Mouse (Mus musculus): ENCODE data around the gene Ppp1r13l. TPM values are rescaled to one million over a fixed set of nuclear protein-coding genes. Genes with fewer than 3 reads are reported as not detected.
A peak's percentile ranks its signal among the peaks of the same experiment; 100 is the strongest.

Ppp1r13l gene
- polyA plus RNA-seq, 1 experiment from 2014 or later, result 1.5 TPM

DNA sequence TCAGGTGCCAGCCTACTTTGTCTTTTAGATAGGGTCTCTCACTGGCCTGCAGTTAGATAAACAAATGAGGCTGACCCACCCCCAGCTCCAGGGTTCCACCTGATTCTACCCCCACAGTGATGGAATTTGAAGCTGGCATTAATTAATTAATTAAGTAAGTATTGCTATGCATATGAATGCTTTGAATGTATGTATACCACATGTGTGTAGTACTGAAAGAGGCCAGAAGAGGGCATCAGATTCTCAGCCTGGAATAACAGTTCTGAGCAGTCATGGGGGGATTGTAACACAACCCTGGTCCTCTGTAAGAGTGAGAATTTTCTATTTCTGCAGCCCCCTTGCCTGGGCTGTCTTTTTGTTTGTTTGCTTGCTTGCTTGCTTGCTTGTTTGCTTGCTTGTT is 31.1 kb upstream of the Ppp1r13l start:
- Histone ChIP-seq H3K27me3 (replicated peaks; ENCODE audit: control insufficient read depth, insufficient read depth, low read length) (no peaks in the 10 kb centered on the region), H3K27ac (ENCODE audit: low read depth, low read length) (no peak overlapping the region), H3K9ac (ENCODE audit: low read depth, low read length) (no peak overlapping the region), H3K9me3 (ENCODE audit: control insufficient read depth, low read length) (no peaks in the 10 kb centered on the region), H3K4me1 (ENCODE audit: control insufficient read depth, insufficient read depth, low read depth, low read length) (peaks cover 11% of the 10 kb centered on the region), H3K4me3 (ENCODE audit: low read length) (no peak overlapping the region), H3K36me3 (ENCODE audit: control insufficient read depth, insufficient read depth, low read length) (no peaks in the 10 kb centered on the region), H3K4me2 (ENCODE audit: low read length) (no peak overlapping the region)
- ATAC-seq, result no peak

DNA sequence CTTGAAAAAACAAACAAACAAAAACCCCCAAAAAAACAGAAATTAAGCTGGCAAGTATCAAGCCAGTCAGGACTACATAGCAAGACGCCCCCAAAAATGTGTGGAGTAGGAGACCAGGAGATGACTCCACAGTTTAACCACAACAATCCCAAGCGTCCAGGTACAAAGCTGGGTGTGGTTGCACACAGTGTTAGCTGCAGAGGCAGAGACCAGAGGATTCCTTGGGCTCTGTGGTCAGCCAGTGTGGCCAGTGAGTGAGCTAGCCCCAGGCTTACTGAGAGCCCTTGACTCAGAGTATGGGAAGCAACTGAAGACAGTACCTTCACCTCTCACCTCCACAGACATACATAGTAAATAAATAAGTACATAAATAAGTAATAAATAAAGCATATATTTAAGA is 27.6 kb upstream of the Ppp1r13l start:
- Histone ChIP-seq H3K4me3 (ENCODE audit: low read length) (no peak overlapping the region), H3K9ac (ENCODE audit: low read depth, low read length) (no peak overlapping the region), H3K36me3 (ENCODE audit: control insufficient read depth, insufficient read depth, low read length) (no peaks in the 10 kb centered on the region), H3K9me3 (ENCODE audit: control insufficient read depth, low read length) (no peaks in the 10 kb centered on the region), H3K4me1 (ENCODE audit: control insufficient read depth, insufficient read depth, low read depth, low read length) (peaks cover 7% of the 10 kb centered on the region), H3K4me2 (ENCODE audit: low read length) (no peak overlapping the region), H3K27me3 (replicated peaks; ENCODE audit: control insufficient read depth, insufficient read depth, low read length) (no peaks in the 10 kb centered on the region), H3K27ac (ENCODE audit: low read depth, low read length) (no peak overlapping the region)
- no peak for ATAC-seq
- 68% methylated on average over 2 of the region's 2 CpGs for WGBS

DNA sequence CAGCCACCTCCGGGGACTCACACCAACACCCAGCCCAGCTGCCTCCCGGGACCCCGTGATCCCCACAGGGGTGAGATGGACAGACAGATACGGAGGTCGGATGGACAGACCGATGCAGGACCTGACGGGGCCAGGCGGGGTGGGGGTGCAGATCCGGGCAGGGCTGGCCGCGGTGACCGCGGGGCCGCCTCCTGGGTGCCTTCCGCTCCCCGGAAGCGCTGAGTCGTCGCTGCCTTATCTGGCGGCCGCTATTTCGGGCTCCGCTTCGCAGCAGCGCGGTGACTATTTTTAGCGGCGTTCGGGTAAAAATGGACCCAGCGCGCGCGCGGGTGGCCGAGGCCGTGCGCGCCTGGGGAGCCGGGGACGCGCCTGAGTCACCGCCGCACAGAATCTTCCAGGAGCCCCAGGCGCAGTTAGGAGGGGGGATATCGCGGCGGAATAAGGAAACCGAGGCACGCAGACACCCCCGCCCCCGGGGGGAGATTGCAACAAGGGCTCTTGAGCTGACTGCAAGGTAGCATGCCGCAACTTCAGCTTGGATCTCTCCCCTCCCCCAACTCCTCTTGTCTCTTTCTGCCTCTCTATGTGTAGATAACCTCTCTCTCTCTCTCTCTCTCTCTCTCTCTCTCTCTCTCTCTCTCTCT is 26.7 kb upstream of the Ppp1r13l start:
- peaks cover 4% of the 10 kb centered on the region for H3K4me1 ChIP-seq (ENCODE audit: control insufficient read depth, insufficient read depth, low read depth, low read length)
- peak overlapping the region; percentile 76 for H3K4me3 ChIP-seq (ENCODE audit: low read length)
- ATAC-seq, result peak; percentile 73
- no peaks in the 10 kb centered on the region for H3K9me3 ChIP-seq (ENCODE audit: control insufficient read depth, low read length)
- H3K4me2 ChIP-seq (ENCODE audit: low read length), result peak overlapping the region; percentile 93
- peak overlapping the region; percentile 95 for H3K9ac ChIP-seq (ENCODE audit: low read depth, low read length)
- peak overlapping the region; percentile 83 for H3K27ac ChIP-seq (ENCODE audit: low read depth, low read length)
- WGBS, result under 1% methylated on average over 42 of the region's 52 CpGs
- no peaks in the 10 kb centered on the region for H3K27me3 ChIP-seq (replicated peaks; ENCODE audit: control insufficient read depth, insufficient read depth, low read length)
- H3K36me3 ChIP-seq (ENCODE audit: control insufficient read depth, insufficient read depth, low read length), result no peaks in the 10 kb centered on the region

DNA sequence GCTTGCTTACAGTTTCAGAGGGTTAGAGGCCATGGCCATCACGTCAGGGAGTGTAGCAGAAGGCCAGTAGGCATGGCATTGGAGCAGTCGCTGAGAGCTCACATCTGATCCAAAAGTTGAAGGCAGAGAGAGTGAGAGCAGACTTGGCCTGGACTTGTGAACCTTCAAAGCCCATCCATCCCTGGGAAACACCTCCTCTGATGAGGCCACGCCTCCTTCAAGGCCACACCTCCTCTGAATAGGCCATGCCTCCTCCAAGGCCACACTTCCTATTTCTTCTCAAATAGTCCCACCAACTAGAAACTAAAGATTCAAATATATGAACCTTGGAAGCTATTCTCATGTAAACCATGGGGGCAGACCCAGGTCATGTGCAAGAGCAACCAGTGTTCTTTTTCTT is 24.0 kb upstream of the Ppp1r13l start:
- Histone ChIP-seq H3K4me1 (ENCODE audit: control insufficient read depth, insufficient read depth, low read depth, low read length) (peaks cover 4% of the 10 kb centered on the region), H3K4me2 (ENCODE audit: low read length) (no peak overlapping the region), H3K9me3 (ENCODE audit: control insufficient read depth, low read length) (no peaks in the 10 kb centered on the region), H3K4me3 (ENCODE audit: low read length) (no peak overlapping the region), H3K9ac (ENCODE audit: low read depth, low read length) (no peak overlapping the region), H3K27ac (ENCODE audit: low read depth, low read length) (no peak overlapping the region), H3K27me3 (replicated peaks; ENCODE audit: control insufficient read depth, insufficient read depth, low read length) (no peaks in the 10 kb centered on the region), H3K36me3 (ENCODE audit: control insufficient read depth, insufficient read depth, low read length) (no peaks in the 10 kb centered on the region)
- ATAC-seq, result no peak
- WGBS, result 48% methylated on average over 3 of the region's 3 CpGs

DNA sequence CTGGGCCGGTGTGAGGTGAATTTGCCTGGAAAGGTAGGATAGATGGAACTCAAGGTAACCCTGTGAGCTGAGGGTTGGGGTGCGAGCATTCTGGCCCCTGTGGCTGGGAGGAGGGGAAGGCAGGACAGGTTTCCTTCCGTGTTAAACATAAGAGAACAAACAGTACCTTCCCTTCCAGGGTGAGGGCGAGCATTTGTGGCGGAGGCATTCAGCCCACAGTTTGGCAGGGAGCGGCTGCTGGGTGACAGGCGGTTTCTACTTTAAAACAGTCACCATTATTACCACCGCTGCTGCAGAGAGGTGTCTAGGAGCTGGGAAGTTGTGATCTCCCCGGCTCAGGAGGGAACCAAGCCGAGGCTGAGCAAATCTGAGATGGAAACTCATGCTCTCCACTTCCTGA is 22.4 kb upstream of the Ppp1r13l start:
- Histone ChIP-seq H3K9me3 (ENCODE audit: control insufficient read depth, low read length) (no peaks in the 10 kb centered on the region), H3K36me3 (ENCODE audit: control insufficient read depth, insufficient read depth, low read length) (no peaks in the 10 kb centered on the region), H3K4me2 (ENCODE audit: low read length) (no peak overlapping the region), H3K27me3 (replicated peaks; ENCODE audit: control insufficient read depth, insufficient read depth, low read length) (peaks cover 10% of the 10 kb centered on the region), H3K4me1 (ENCODE audit: control insufficient read depth, insufficient read depth, low read depth, low read length) (peaks cover 12% of the 10 kb centered on the region), H3K9ac (ENCODE audit: low read depth, low read length) (no peak overlapping the region), H3K4me3 (ENCODE audit: low read length) (no peak overlapping the region), H3K27ac (ENCODE audit: low read depth, low read length) (no peak overlapping the region)
- WGBS, result 65% methylated on average over 10 of the region's 10 CpGs
- ATAC-seq, result no peak

DNA sequence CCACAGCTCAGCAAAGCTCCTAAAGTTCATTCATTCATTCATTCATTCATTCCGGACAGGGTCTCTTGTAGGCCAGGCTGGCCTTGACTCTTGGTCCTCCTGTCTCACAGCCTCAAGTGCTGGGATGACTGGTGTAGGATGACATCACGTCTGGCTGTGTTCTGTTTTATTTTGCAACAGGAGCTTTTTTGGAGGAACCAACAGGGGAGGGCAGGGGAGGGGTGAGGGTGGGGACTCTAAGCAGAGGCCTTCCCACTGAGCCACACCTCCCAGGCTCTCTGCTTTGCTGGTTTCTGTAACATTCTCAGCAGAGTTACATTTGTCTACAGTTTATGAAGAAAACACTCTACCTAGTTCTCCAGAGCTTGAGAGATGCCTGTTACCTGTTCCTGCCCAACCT is 21.5 kb upstream of the Ppp1r13l start:
- Histone ChIP-seq H3K4me3 (ENCODE audit: low read length) (no peak overlapping the region), H3K4me1 (ENCODE audit: control insufficient read depth, insufficient read depth, low read depth, low read length) (peaks cover 17% of the 10 kb centered on the region), H3K9ac (ENCODE audit: low read depth, low read length) (no peak overlapping the region), H3K36me3 (ENCODE audit: control insufficient read depth, insufficient read depth, low read length) (no peaks in the 10 kb centered on the region), H3K4me2 (ENCODE audit: low read length) (no peak overlapping the region), H3K9me3 (ENCODE audit: control insufficient read depth, low read length) (no peaks in the 10 kb centered on the region), H3K27me3 (replicated peaks; ENCODE audit: control insufficient read depth, insufficient read depth, low read length) (peaks cover 10% of the 10 kb centered on the region), H3K27ac (ENCODE audit: low read depth, low read length) (no peak overlapping the region)
- no peak for ATAC-seq
- WGBS, result 69% methylated on average over 2 of the region's 2 CpGs

DNA sequence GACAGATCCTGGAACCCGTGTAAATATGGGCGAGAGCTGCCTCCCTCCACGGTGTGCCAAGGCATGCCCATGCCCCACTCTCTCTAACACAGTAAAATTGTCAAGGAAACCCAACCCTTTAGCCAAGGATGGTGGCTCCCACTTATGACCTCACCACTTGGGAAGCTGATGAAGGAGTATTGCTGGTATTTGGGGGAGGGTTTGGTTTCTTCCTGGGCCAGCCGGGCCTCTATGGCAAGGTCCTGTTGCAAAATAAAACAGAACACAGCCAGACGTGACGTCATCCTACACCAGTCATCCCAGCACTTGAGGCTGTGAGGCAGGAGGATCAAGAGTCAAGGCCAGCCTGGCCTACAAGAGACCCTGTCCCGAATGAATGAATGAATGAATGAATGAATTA is 21.0 kb upstream of the Ppp1r13l start:
- Histone ChIP-seq H3K27ac (ENCODE audit: low read depth, low read length) (no peak overlapping the region), H3K9ac (ENCODE audit: low read depth, low read length) (no peak overlapping the region), H3K4me3 (ENCODE audit: low read length) (no peak overlapping the region), H3K36me3 (ENCODE audit: control insufficient read depth, insufficient read depth, low read length) (no peaks in the 10 kb centered on the region), H3K27me3 (replicated peaks; ENCODE audit: control insufficient read depth, insufficient read depth, low read length) (peaks cover 10% of the 10 kb centered on the region), H3K4me1 (ENCODE audit: control insufficient read depth, insufficient read depth, low read depth, low read length) (peaks cover 15% of the 10 kb centered on the region), H3K4me2 (ENCODE audit: low read length) (no peak overlapping the region), H3K9me3 (ENCODE audit: control insufficient read depth, low read length) (no peaks in the 10 kb centered on the region)
- ATAC-seq, result no peak
- WGBS, result 76% methylated on average over 7 of the region's 7 CpGs

DNA sequence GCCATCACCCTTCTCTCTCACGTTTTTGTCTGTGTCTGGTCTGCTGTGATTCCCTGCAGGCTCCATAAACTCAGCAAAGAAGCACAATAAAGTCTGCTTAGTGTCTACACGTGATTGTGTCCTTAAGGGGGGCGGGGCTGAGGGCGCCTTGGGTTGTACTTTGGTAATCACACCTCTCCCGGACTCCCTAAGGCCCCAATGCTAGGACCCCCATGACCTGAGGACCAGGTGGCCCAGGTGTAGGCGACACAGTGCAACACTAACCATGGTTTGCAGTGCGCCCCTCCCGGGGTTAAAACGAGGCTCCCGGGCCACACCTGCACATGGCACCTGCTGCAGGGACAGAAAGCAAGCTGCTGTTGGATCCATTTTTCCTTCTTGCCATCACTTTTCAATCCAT is 18.3 kb upstream of the Ppp1r13l start:
- Histone ChIP-seq H3K4me1 (ENCODE audit: control insufficient read depth, insufficient read depth, low read depth, low read length) (peaks cover 28% of the 10 kb centered on the region), H3K9ac (ENCODE audit: low read depth, low read length) (peak overlapping the region; percentile 17; the same call in 1 of the 2 replicates), H3K36me3 (ENCODE audit: control insufficient read depth, insufficient read depth, low read length) (no peaks in the 10 kb centered on the region), H3K4me2 (ENCODE audit: low read length) (peak overlapping the region; percentile 99), H3K27ac (ENCODE audit: low read depth, low read length) (no peak overlapping the region), H3K4me3 (ENCODE audit: low read length) (peak overlapping the region; percentile 57; the same call in 1 of the 2 replicates), H3K27me3 (replicated peaks; ENCODE audit: control insufficient read depth, insufficient read depth, low read length) (peaks cover 10% of the 10 kb centered on the region), H3K9me3 (ENCODE audit: control insufficient read depth, low read length) (no peaks in the 10 kb centered on the region)
- WGBS, result 24% methylated on average over 10 of the region's 10 CpGs
- ATAC-seq, result no peak

DNA sequence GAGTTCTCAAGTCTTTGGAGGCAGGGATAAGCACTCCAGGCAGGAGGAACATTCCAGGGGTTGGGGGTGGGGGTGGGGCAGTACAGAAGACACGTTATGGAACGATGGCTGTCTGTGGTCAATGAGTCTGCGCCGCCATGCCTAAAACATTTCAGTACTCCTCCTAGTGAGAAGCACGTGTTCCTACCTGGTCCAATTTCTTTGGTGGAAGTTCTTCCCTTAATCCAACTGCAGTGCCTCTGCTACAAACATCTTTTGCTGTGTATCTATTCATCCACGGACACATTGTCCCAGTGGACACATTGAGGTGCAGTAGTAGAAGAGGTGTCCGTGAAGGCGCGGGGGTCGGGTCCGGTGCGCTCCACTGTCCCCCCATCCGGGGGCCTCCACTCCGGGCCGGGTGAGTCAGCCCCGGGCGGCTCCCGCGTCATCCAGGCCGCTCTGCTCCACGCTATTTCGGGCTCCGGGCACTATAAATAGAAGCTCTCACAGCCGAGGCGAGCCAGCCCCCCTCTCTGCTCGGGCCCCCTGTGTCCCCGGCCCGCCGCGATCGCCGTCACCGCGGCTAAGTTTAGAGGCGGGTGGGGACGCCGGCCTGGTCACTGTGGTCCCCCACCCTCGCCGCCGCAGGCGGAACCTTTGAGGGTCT is 17.7 kb upstream of the Ppp1r13l start:
- H3K4me1 ChIP-seq (ENCODE audit: control insufficient read depth, insufficient read depth, low read depth, low read length), result peaks cover 28% of the 10 kb centered on the region
- peaks cover 10% of the 10 kb centered on the region for H3K27me3 ChIP-seq (replicated peaks; ENCODE audit: control insufficient read depth, insufficient read depth, low read length)
- no peak overlapping the region for H3K27ac ChIP-seq (ENCODE audit: low read depth, low read length)
- ATAC-seq, result no peak
- H3K4me2 ChIP-seq (ENCODE audit: low read length), result peak overlapping the region; percentile 99
- H3K9ac ChIP-seq (ENCODE audit: low read depth, low read length), result peak overlapping the region; percentile 73
- WGBS, result under 1% methylated on average over 32 of the region's 41 CpGs
- H3K36me3 ChIP-seq (ENCODE audit: control insufficient read depth, insufficient read depth, low read length), result no peaks in the 10 kb centered on the region
- no peaks in the 10 kb centered on the region for H3K9me3 ChIP-seq (ENCODE audit: control insufficient read depth, low read length)
- H3K4me3 ChIP-seq (ENCODE audit: low read length), result peak overlapping the region; percentile 57

Measured in hindbrain, embryonic 16.5 days (tissue).